Mouse (Mus musculus): ENCODE results near the gene Mpp4.

Gene Mpp4

DNA sequence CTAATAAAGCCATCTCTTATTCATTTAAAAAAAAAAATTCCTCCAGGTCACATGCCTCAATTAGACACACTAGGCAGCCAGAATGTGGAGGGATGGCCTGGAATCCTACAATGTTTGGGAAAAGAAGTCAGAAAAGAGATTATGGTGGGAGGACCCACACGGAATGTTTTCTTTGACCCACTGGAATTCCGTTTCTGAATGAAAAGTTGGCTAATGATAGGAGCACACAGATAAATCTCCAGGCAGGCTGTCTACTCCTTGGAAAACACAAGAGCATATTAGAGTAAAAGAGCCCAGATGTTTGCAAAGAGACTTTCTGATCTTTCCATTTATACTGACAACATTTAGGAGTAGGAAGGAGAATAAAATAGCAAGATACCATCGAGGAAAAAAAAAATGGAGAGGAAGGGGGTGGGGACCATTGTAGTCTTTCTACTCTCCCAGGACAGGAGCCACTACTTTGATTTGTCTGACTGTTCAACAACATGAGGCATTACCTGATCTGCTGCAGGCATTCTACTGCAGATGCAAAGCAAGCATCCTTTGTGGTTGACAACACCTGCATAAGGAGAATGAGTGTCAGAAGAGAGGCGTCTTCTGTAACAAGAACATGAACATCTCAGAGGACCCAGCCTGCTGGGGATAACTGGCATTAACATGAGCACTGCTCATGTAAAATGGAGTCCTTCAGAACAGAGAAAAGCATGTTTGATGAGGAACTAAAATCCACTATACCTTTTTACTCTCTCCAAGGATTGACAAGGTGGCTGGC lies 4.7 kb upstream of the Mpp4 start:
- in situ Hi-C loops (cut with MboI, MseI), result no loop called here

DNA sequence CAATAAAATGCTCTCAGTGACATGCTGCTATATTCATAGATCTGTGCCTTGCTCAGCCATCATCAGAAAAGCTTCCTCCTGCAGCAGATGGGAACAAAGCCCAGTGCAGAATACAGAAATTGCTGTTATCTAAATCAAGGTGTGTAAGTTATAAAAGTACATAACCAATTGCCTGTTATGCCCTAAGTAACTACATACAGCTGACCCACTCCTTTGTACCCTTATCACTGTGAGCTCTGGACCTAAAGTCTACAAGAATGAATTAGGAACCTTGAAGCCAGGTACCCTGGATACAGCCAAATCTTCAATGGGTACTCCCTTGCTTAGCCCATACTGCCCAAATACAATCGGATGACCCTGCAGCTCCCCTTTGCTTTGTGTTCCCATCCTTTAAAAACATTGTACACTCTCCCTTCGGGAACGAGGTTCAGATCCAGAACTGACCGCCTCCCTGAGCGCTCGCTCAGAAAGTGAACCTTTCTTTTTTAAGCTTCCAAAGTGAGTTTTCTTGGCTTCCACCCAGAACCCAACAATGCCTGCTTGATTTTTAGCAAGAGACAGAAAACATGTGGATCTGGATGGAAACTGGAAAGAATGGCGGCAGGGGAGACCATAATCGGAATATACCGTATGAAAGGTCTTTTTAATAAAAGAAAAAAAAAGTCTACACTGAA lies 3.2 kb upstream of the Mpp4 start:
- in situ Hi-C loops (cut with MboI, MseI), result no loop called here

DNA sequence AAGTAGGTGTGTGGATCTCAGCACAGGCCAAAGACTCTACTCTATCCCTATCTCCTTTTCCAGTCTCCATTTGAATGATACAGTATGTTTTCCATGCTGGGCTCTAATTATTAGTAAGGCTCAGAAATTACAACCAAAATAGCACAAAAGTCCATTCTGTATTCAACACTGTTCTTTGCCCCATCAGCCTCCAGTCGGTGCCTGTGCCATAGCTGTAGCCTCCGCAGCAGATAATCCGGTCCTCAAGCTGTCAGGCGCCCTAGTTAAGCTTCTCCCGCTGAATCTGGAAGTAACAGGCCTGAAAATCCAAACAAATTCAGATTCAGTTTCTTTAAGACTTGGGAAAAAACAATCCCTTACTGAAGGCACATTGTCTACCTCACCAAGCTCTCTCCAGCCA lies 729 bp upstream of the Mpp4 start:
- in situ Hi-C loops (cut with MboI, MseI), result loop anchor here (5.0 kb wide), 1 partner anchor 73 kb away; the partner anchor contains the start of gene Als2

DNA sequence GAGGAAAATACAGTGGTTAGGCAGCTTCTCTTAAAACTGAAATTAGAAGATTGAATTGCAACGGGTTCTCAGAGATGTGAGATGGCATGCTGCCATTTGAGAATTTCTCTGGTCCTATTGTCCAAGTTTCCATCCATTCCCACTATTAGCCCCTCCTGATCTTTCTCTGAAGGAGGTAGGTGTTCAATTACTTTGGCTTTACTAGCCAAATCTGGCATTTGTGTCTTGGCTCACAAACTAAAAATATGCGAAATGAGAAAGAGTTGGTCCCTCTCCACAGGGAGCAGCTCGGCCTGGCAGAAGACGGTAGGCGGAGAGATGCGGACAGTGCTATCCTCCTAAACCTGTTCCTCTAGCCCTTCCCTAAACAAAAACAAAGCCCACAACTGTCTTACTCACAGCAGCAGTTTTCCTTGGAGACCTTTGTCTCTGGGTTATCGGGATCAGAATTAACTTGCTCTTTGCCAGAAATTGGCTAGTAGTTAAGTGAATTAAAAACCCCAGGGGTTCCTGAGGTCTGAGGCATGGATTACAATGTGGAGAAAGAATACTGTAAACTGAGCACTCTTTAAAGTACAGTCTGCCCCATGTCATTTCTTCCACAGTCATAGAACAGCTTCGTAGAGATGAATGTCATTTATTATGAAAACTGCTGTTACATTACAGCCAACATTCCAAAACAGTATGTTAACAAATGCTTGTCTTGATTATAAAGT lies 722 bp downstream of the Mpp4 start:
- in situ Hi-C loops (cut with MboI, MseI), result loop anchor here (5.0 kb wide), 1 partner anchor 75 kb away; the partner anchor contains the start of gene Als2

DNA sequence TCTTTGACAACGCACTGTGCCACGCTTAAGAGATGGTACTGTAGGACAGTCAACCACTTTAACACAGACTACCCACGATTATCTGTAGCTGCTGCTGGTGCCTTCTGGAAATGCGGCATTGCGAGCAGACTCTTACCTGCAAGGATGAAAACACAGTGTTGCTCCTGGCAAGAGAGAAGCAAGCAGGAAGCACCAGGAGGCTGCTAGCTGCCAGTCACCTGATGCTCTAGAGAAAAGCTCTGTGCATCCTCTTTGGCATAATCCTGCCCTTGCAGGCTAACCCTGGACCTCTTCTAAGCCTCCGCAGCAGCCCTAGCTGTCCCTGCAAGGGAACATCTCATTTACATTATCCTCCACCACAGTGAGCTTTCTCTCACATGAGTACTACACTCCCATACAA lies 1.8 kb downstream of the Mpp4 start:
- in situ Hi-C loops (cut with MboI, MseI), result loop anchor here (5.0 kb wide), 1 partner anchor 76 kb away; the partner anchor contains the start of gene Als2

DNA sequence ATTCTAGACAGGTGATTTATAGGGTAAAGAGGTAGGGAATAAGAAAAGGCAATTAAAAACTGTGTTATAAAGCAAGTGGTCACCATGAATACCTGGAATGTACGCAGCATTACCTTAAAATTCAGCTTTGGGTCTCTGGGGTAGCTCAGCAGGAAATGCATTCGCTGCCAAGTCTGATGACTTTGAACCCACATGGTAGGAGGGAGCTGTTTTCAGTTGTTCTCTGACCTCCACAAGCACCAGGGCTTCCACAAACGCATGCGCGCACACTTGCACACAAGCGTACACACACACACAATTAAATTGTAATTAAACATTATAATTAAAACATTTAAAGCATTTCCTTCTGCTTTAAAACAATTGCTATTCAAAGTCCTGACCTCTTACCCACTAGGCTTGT lies 2.3 kb downstream of the Mpp4 start:
- in situ Hi-C loops (cut with MboI, MseI), result loop anchor here (5.0 kb wide), 1 partner anchor 76 kb away; the partner anchor contains the start of gene Als2

DNA sequence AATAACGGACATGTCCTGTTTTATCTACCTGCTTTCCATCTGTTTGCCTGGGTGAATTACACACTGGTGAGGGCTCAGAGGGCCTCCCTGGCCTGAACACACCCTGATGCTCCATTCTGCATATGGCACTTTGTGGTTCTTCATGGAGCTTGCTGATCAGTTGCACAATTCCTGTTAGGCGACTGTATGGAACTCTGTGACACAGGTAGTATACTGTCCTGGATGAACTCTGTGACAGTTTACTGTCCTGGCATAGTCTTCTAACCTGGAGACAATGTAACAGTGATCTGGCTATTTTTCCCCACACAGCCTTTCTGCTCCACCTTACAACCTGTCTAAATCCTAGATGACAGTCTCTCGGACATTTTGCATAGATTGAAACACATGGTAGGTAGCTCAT lies 4.1 kb downstream of the Mpp4 start:
- in situ Hi-C loops (cut with MboI, MseI), result no loop called here

DNA sequence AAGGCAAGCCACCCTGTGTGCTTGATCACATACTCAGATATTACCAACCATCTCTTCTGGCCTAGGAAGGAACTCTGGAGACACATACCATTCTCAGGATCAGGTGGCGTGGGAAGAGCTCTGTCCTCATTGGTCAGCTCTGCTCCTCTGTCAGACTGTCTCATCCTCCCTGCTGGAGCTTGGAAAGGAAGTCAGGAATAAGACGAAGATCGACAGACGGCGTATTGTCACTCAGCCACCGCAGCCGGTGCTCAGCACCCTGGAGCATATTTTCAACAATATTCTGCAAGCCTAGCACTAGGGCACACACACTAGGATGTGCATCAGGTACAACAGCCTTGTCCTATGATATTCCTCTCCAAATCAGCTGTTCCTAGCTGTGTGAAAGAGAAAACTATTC lies 4.7 kb downstream of the Mpp4 start:
- in situ Hi-C loops (cut with MboI, MseI), result no loop called here

DNA sequence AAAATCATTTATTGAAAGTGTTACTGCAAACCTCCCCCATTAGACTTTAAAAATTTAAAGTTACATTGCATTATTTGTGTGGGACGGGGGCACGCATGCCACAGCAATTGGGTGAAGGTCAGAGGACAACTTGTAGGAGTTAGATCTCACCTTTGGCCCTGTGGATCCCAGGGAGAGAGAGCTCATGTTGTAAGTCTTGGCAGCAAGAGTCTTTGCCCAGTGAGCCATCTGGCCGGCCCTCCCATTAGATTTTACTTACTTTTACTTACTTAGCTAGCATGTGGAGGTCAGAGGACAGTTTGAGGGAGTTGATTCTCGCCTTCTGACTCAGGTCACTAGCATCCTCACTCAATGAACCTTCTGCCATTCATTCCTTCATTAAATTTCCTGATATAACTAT lies 5.3 kb downstream of the Mpp4 start:
- in situ Hi-C loops (cut with MboI, MseI), result no loop called here

DNA sequence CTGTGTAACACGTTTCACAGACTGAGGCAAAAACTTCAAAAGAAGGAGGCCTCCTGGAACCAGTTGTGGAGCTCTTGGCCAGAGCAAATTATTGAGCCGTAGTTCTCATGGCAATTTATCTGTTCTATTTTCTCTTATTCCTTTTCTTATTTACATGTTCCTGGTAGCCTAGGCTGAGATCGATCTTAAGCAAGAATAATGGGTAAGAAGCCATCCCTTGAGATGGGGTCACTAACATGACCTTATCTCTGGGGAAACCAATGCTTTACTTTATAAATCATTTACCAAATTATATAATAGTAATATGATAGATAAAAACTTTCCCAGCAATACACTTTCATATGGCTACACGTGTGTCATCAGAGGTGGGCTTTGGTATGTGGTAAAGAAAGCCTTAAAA lies 10.8 kb downstream of the Mpp4 start:
- in situ Hi-C loops (cut with MboI, MseI), result no loop called here

DNA sequence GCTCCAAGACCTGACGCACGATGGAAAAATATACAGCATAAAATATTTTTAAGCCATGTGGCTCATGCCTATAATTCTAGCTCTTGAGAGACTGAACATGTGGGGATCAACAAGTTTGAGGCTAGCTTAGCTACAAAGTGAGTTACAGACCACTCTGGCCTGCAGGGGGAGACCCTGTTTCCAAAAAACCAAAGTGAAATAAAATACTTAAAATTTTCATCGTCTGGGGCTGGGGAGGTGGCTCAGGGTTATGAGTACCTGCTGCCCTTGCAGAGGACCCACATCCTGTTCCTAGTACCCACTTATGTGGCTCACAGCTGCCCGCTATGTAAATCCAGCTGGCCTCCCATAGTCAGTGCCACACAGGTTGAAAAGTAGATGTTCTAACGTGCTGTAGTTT lies 12.6 kb downstream of the Mpp4 start:
- in situ Hi-C loops (cut with MboI, MseI), result no loop called here

DNA sequence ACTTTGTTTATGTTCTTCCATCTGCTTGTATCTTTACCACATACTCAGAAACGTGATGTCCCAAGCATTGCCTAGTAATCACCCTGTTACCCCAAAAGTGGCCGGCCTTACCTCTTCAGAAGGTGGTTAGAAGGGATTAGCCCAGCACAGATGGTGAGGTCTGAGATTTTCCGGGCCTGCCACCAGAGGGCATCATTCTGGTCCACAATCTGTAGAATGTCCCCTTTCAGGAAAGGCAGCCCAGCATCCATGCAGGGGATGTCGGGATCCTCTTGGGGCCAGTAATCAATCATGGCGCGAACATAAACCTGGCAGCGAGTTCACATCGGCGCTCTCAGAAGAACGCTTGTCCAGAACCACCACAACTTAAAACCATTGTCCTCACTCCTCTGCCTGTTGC lies 18.6 kb downstream of the Mpp4 start:
- in situ Hi-C loops (cut with MboI, MseI), result loop anchor here (10.0 kb wide), 1 partner anchor 140 kb away; no protein-coding TSS in a partner anchor

DNA sequence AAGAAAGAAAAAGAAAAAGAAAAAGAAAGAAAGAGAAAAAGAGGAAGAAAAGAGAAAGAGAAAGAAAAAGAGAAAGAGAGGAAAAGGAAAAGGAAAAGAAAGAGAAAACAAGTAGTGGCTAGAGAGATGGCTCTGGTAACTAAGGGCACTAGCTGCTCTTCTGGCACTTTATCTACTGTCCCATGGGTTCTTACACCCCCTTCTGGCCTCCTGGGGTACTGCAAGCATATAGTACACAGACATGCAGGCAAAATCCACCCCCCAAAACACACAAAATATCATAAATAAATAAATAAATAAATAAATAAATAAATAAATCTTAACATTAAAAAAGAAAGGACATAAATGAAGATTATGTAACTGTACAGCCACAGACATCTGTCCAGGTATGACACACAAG lies 20.4 kb downstream of the Mpp4 start:
- in situ Hi-C loops (cut with MboI, MseI), result loop anchor here (10.0 kb wide), 1 partner anchor 138 kb away; no protein-coding TSS in a partner anchor

DNA sequence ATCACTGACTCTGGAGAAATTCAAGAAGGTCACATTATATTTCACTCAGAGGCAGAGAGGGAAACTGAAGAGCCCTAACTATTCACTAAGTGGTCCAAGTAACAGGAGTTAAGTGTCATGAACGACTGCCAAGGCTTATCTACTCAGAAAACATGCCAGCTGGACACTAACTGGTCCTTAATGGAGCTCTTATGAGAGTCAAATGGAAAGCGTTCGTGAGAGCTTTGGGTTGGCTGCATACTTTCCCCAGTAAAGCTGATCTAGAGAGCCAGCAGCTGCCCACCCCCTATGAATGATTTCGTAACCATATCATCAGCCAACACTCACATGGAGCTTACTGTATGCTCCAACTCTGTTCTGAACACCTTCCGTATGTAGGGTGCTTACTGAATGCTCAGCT lies 28.8 kb downstream of the Mpp4 start:
- in situ Hi-C loops (cut with MboI, MseI), result no loop called here

DNA sequence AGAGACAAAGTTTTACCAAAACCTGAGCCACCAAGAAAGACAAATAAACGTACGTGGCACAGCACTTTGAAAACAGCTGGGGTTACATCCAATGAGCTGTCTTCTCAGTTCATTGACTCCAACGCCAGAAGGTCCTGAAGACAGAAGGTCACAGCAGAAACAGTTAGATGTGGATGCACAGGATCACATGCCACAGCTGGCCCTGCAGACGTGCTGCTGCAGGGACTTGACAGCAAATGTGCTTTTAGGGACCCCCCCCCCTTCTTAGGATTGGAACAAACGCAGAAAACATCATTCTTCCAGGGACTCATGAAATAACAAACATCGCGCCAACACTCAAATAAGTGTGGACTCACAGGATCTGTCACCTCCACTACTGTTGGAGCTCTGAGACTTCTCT lies 34.3 kb downstream of the Mpp4 start:
- in situ Hi-C loops (cut with MboI, MseI), result loop anchor here (10.0 kb wide), 1 partner anchor 364 kb away; no protein-coding TSS in a partner anchor

DNA sequence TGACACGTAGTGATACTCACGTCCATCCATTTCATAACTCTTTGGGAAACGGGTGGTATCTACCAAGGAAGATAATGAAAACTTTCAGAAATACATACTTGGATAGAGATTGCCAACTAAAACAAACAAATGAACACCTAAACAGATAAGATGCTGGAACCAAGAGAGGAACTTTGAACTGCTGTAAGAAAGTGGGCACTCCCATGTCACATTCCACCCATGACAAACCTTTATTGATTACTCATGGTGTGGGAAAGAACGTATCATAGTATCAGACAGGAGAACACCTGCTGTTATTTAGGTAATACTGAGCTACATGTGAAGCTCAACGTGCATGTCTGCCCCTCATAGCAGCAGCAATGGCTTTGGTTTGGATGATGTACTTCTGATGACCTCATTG lies 37.6 kb downstream of the Mpp4 start:
- in situ Hi-C loops (cut with MboI, MseI), result loop anchor here (10.0 kb wide), 1 partner anchor 361 kb away; no protein-coding TSS in a partner anchor

DNA sequence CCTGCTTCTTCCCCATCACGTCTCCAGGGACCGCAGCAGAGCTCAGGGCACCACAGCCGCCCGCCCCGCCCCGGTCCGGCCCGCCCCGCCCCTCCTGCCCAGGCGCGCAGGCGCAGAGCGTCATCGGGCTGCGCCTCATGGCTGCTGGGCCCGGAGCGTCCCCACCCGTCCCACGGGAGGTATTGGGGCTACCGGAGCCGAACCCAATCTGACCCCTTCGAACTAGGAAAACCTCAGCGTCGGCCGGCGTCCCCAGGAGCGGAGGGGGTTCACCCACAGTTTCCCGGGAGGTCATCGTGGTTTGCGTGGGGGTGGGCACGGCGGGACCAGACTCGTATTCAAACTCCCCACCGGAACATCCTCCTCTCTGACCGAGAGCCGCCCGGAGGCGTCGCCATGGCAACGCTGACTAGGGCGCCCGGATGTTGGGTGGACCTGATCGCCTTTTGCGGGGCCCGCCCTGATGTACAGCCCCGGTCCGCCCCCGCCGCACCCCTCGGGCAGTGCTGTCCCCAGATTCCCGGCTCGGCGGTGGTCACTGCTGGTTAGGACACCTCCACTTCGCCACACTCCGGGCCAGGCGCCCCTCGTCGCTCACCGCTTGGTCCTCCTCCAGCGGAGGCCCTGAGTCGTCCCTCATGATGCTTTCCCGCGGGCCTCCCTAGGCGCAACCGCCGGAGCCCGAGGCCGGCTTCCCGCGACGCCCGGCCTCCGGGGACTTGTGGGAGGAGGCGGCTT lies 43.3 kb downstream of the Mpp4 start, which contains the start of gene Tmem237:
Gene Tmem237 (minus strand): TSS at position 689 of the 738 bp plus-strand sequence.
- in situ Hi-C loops (cut with MboI, MseI), result loop anchor here (10.0 kb wide), 1 partner anchor 355 kb away; no protein-coding TSS in a partner anchor

DNA sequence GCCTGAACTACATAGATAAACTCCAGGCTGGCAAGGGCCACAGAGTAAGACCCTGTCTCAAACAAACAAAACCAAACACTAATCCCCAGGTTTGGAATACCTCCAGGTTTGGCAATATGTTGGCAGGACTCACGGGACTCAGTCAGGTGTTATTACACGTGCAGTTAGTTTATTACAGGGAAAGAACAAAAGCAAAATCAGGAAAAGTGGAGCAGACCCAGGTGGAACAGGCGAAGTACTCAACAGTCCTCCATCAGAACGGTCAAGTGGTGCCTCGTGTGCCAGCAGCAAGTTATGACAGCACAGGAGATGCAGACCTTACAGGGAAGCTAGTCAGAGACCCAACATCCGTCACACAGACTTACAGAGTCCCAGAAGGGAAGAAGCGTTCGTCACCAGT lies 52.7 kb downstream of the Mpp4 start:
- in situ Hi-C loops (cut with MboI, MseI), result no loop called here

DNA sequence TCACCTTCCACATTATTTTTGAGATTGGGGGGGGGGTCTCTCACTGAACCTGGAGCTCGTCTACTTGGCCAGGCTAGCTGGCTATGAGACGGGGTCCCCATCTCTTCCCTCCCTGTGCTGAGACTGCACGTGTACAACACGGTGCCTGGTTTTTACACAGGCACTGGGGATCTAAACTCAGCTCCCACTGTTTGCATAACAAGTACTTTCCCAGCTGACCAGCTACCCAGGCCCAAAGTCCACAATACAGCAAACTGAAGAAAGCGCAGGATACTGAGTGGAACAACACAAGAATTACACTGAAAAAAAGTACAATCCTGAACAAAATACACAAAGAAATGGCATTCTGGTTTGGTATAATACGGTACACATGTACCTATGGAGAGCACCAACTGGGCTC lies 61.1 kb downstream of the Mpp4 start:
- in situ Hi-C loops (cut with MboI, MseI), result no loop called here

DNA sequence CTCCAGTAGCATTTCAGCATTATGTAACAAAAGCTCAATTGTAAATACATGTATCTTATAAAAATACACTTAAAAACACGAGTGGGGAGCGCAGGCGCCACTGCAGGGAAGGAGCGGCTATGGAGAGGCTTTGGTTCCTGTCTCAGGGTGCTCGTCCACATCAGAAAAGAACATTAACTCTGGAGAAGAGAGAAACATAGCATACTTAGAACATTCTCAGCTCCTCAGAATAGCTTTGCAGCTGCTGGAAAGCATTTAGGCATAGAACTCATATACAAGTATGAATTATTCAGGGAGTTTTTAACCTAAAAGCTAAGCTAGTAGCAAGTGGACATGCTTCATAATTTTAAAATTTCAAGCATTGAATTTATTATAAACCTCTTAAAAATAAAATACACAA lies 62.2 kb downstream of the Mpp4 start:
- in situ Hi-C loops (cut with MboI, MseI), result no loop called here

DNA sequence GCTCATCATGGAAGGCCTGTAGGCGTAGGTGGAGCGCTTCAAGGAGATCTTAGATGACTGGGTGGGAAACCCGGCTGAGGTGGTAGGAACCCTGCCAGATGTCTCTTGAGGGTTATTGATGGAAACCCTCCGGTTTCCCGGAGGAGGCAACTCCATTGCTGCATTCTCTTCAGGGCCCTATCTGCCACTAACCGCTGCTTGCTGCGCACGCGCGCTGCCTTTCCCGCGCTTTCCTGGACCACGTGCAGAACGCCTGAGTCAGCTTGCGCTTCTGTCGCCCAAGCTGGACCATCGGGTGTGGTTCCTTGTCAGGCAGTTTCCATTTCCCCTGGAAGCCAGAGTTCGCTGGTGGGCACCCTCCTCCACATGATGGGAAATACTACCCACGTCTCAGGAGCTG lies 68.5 kb downstream of the Mpp4 start, which contains the start of gene C2cd6:
Gene C2cd6 (minus strand): TSS at position 196 of the 400 bp plus-strand sequence.
- in situ Hi-C loops (cut with MboI, MseI), result no loop called here

All from regulatory T cell (primary cell).